Mouse (Mus musculus): Measurements from ENCODE around the gene Mast4.
"Not testable (repeated sequence)": the region's sequence is repeated elsewhere in the genome, so short reads cannot be mapped to it uniquely, and the experiment has no call there.

The Mast4 gene

DNA sequence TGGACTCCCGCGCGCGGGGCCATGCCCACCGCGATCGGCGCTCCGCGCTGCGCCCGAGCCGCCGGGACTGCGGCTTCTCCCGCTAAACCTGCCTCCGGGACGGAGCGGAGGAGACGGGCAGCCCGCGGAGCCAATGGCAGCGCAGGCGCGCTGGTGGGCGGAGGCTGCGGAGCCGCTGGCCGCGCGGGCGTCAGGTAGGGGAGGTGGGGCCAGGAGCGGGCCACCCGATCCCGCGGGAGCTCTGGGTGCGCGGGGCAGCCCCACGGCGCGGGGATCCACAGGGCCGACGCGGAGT is at the start of gene Mast4:
Gene Mast4 (minus strand): TSS at position 106 of the 295 bp plus-strand sequence.
- peak; percentile 95 for DNase-seq (ENCODE audit: low spot score)

DNA sequence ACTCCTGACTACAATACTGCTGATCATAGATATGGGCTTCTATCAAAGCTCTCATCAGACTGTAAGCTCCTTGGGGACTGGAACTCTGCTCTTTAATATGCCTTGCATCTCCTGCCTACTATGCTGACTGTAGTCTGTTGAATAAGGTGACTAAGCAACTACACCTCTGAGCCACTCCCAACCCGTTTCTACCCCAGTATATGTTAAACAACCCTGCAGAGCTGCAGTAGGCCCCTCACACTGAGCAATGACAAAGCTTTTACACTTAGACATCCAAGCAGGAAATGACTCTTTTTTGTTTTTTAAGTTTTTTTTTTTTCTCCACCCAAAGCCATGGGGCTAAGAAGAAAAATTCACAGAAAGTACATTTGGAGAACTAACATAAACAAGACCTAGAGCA is 40.2 kb upstream of the Mast4 start:
- no peak for DNase-seq (ENCODE audit: low spot score)

GRCm38 (mm10) chr13:103369194-103369593 is 34.9 kb upstream of the Mast4 start:
- DNase-seq (ENCODE audit: low spot score), result no peak

GRCm38 (mm10) chr13:103363181-103363580 is 28.9 kb upstream of the Mast4 start:
- no peak for DNase-seq (ENCODE audit: low spot score)

GRCm38 (mm10) chr13:103357415-103357814 is 23.1 kb upstream of the Mast4 start:
- not testable (repeated sequence) for DNase-seq (ENCODE audit: low spot score)

DNA sequence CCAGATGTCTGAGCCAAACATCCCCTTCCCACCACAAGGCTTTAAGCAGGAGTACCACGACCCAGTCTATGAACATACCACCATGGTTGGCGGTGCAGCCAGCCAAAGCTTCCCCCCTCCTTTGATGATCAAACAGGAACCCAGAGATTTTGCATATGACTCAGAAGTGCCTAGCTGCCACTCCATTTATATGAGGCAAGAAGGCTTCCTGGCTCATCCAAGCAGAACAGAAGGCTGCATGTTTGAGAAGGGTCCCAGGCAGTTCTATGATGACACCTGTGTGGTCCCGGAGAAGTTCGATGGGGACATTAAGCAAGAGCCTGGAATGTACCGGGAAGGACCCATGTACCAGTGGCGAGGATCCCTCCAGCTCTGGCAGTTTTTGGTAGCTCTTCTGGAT is 22.6 kb upstream of the Mast4 start:
- DNase-seq (ENCODE audit: low spot score), result not testable (repeated sequence)

DNA sequence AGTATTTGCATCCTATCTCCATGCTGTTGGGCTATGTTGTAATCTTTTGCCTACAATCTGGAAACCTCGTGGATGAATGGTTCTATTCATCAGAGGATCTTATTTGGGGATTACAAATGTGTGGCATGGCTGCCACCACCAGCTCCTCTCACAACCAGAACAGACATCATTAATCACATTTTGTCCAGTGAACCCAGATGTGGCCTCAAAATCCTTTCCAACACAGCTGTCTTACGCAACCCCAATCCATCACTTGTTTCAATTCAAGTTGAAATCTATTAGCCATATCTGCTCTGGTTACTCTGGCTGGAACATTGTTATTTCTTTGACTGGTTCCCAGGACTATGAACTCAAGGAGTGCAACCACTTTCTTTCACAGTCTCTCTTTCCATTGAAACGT is 20.4 kb upstream of the Mast4 start:
- DNase-seq (ENCODE audit: low spot score), result no peak

DNA sequence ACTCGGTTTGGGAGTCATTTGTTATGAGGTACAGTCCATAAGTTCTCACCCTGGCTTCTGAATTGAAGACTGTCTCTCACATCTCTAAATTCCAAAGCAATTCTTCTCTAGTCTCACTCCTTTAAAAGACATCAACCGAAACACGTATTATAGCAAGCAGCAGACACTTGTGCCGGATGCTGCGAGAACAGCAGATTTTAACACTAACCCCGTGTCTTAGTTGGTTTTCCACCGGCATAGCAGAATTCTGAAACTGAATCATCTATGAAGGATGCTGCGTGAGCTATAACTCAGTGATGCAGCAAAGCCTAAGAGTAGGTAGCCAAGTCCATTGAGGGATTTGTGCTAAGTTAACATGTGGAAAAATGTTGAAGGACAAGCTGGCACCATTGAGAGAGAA is 10.5 kb upstream of the Mast4 start:
- DNase-seq (ENCODE audit: low spot score), result no peak

GRCm38 (mm10) chr13:103344006-103344720 is 9.9 kb upstream of the Mast4 start:
- no peak for DNase-seq (ENCODE audit: low spot score)

DNA sequence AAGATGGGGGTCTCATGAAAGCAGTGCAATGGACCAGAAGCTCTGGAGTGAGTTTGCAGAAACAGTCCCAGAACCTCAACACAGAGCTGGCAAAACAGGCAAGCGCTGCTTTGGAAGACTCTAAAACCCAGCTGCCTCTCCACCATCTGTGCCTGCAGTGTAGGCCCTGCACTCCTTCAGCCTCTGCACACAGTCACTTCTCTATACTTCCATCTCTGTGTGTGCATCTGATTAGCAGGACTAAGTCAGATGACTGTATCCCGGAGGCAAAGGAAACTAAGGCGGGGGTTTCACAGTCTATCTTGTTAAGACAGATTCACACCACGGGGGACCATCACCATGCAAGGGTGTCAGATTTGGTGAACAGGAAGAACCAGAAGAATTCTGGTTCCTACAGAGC is 6.7 kb upstream of the Mast4 start:
- no peak for DNase-seq (ENCODE audit: low spot score)

DNA sequence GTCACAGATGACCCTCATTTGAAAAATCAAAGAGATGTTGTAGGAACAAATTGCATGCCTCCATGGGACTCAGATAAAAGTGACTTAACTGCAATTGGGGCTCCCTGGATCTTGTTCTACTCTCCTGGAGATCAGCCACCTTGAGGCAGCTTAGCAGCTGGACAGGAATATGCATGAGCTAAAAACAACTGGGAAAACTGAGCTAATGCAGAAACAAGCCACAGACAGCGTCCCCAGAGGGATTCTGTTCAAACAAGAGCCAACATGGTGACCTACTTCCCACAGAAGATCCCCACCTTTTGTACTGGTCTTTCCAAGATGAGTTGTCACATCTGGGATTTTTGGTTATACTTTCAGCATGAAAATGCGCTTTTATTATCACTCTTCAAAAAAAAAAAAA is 4.3 kb upstream of the Mast4 start:
- DNase-seq (ENCODE audit: low spot score), result no peak

DNA sequence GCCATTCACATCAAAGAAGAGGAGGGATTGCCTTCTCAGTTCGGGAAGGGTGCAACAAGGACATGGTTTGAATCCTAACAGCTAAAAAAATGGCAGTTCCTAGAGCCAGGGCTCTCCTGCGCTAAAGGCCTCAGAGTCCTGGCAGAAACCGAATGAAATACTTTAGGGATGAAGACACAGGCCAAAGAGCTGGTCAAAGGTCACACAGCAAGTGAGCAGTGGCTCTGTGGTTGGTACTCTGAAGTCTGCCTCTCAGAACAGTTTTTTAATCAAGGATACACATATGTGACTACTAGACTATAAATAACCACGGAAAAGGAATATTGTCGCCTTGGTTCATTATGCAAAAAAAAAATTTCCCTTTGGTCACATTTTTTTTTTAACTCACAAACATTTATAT is 1.9 kb upstream of the Mast4 start:
- DNase-seq (ENCODE audit: low spot score), result no peak

DNA sequence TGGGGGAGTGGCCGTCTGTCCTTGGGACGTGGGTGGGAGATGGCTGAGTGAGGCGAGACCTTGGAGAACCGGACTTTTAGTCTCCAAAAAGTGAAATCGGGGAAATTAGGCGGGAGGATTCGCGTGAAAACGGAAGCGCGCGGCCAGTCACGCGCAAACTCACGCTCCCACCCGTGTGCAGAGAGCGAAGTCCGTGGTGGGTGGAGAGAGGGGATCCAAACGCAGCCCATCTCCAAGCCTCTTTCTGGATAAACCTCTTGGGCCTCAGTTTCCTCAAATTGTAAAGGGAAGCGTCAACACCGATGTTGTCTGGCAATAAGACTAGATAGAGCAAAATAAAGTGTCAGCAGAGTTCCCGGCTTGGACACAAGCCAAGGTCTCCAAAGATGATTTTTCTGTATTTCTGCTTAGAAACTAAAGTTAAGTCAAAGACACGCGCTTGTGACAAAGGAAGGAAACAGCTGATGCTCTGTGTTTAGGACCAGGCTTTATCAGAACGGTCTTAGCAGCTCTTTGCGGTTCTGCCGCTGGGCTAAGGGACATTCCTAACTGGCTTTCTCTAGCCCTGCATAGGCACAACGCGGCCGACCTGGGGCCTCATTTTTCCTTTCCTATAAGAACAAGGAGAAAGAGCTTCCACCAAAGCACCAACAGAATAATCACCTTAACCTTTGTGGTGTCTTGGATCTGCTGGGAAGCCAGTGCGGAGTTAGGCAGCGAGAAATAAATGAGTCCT is 594 bp upstream of the Mast4 start:
- no peak for DNase-seq (ENCODE audit: low spot score)

- DNase-seq (ENCODE audit: low spot score), result peak; percentile 66
Measured at GRCm38 (mm10) chr13:103333601-103334391, 501 bp downstream of the Mast4 start.

GRCm38 (mm10) chr13:103333153-103333552 is 1.1 kb downstream of the Mast4 start:
- no peak for DNase-seq (ENCODE audit: low spot score)

DNA sequence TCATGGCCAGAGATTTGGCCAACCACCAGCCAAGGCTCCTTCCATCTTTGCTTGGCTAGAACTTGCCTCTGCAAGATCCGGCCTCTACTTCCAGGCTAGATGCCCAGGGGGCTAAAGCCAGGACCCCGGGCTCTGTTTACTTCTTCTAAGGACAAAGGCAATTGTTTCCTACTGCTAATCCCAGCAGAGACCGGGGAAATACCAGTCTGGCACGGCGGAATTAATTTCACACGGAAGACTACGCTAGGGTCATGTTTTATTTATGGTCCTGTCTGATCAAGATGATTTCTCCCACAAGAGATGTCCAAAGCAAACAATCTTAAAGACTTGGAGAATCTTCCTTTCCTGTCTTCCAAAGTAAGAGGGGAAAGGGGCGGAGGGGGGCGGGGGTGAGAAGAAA is 1.6 kb downstream of the Mast4 start:
- no peak for DNase-seq (ENCODE audit: low spot score)

DNA sequence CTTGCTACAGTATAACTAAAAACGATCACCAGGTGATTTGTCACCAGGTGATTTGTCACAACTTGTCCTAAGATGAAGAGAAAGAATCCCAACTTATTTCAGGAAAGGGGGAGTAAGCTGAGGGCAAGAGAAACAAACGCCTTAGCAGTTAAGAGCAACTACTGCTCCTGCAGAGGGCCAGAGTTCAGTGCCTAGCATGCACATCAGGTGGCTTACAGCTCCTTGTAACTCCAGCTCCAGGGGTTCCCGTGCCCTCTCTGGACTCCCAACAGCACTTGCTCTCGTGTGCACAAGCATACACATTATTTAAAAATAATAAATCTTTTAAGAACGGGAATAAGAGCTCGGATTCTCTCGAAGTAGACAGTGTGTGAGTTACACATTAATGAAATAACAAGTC is 3.2 kb downstream of the Mast4 start:
- no peak for DNase-seq (ENCODE audit: low spot score)

DNA sequence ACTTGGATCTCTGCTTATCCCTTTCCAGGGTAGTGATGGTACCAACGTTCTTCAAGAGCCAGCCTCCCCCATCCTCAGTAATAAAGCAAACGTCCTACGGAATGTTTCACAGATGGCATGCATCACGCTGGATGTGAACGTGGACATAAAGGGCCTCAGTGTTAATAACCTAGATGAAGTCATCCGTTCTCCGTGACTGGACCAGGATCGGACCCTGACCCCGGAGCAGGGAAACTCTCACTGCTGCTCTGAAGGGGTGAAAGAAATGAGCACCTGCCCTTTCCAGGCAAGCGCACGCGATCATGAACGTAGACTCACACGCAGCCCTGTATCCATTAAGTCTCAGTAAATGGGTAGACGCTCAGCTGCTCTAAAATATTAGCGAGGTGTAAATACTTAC is 6.0 kb downstream of the Mast4 start:
- DNase-seq (ENCODE audit: low spot score), result no peak

GRCm38 (mm10) chr13:103327843-103328242 is 6.5 kb downstream of the Mast4 start:
- no peak for DNase-seq (ENCODE audit: low spot score)

- DNase-seq (ENCODE audit: low spot score), result no peak
Measured at GRCm38 (mm10) chr13:103326186-103326585, 8.1 kb downstream of the Mast4 start.

DNA sequence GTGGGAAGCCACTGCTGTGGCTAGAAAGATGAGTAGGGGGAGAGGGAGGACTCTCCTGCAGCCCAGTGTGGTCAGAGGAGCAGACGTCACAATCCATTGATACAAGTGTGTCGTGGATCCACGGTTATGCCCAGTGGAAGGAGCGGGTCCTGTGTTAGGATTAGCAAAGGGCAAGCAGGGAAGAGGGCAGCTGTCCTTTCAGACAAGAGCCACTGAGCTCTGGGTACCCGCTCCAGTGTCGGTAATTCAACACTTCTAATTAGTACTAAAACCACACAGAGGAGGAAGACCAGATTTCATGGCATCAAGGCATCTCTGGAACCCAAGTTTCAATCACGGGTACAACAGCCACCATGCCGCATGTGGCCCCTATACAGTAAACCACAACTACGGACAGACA is 14.4 kb downstream of the Mast4 start:
- no peak for DNase-seq (ENCODE audit: low spot score)

- DNase-seq (ENCODE audit: low spot score), result no peak
Measured at GRCm38 (mm10) chr13:103319317-103319716, 15.0 kb downstream of the Mast4 start.

DNA sequence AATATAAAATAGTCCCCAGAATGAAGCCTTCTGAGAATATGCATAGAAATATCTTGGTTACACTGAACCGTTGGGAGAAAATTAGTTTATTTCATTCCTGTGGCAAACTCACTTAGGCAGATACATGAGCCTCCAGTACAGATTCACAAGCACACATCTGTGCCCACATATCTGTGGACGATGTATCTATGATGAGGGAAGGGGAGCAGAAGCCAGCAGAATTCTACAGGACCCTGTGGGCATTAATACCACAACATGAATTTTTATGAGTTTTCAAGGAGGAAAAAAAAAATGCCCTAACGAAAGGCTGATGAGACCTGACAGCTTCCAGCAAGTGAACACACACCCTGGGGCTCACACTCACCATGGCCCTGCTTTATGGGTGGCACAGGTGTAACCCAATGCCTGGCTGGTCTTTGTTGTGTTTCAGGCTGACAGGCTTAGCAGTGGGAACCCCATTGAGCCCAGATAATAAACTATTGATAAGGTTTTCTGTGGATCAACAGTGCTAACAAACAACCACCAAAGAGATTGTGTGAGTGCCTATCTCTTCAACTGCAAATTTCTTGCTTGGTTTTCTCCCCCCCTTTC is 17.4 kb downstream of the Mast4 start:
- no peak for DNase-seq (ENCODE audit: low spot score)

All from ovary, postnatal 36 days (tissue).